Mouse (Mus musculus): ENCODE results near the gene Abca7.
"Not testable (repeated sequence)": the region's sequence is repeated elsewhere in the genome, so short reads cannot be mapped to it uniquely, and the experiment has no call there.

The Abca7 gene

GRCm38 (mm10) chr10:79996272-79997033 is at the start of gene Abca7:
Gene Abca7, plus strand, starts transcription at chr10:79996494.
- peak; percentile 90 to 94 for DNase-seq

GRCm38 (mm10) chr10:79946752-79947322 is 49.5 kb upstream of the Abca7 start:
- no peak for DNase-seq

GRCm38 (mm10) chr10:79947502-79947901 is 48.8 kb upstream of the Abca7 start:
- DNase-seq, result no peak

- DNase-seq, result no peak
Observed at GRCm38 (mm10) chr10:79949873-79950272, 46.4 kb upstream of the Abca7 start.

- DNase-seq, result no peak
Observed at GRCm38 (mm10) chr10:79950661-79951060, 45.6 kb upstream of the Abca7 start.

- no peak for DNase-seq
Observed at GRCm38 (mm10) chr10:79953946-79954345, 42.3 kb upstream of the Abca7 start.

- no peak for DNase-seq
Observed at GRCm38 (mm10) chr10:79955691-79956090, 40.6 kb upstream of the Abca7 start.

- no peak for DNase-seq
Observed at GRCm38 (mm10) chr10:79956643-79957154, 39.6 kb upstream of the Abca7 start.

GRCm38 (mm10) chr10:79958140-79958816 is 38.0 kb upstream of the Abca7 start:
- DNase-seq, result peak; percentile 65 to 74

- not testable (repeated sequence) for DNase-seq
Observed at GRCm38 (mm10) chr10:79959412-79959811, 36.9 kb upstream of the Abca7 start.

GRCm38 (mm10) chr10:79959847-79960601 is 36.3 kb upstream of the Abca7 start, which contains the start of gene Wdr18:
Gene Wdr18, plus strand, starts transcription at chr10:79960152.
- peak; percentile 100 for DNase-seq

- no peak for DNase-seq
Observed at GRCm38 (mm10) chr10:79960671-79961294, 35.5 kb upstream of the Abca7 start.

- DNase-seq, result no peak
Observed at GRCm38 (mm10) chr10:79964727-79965126, 31.6 kb upstream of the Abca7 start.

GRCm38 (mm10) chr10:79965325-79965724 is 31.0 kb upstream of the Abca7 start:
- DNase-seq, result no peak

- no peak for DNase-seq
Observed at GRCm38 (mm10) chr10:79966886-79967400, 29.4 kb upstream of the Abca7 start.

- no peak for DNase-seq
Observed at GRCm38 (mm10) chr10:79968181-79968580, 28.1 kb upstream of the Abca7 start.

GRCm38 (mm10) chr10:79969124-79969568 is 27.1 kb upstream of the Abca7 start:
- DNase-seq, result no peak

GRCm38 (mm10) chr10:79970415-79971182 is 25.7 kb upstream of the Abca7 start, which contains the start of gene Grin3b:
Gene Grin3b, plus strand, starts transcription at chr10:79970715.
- DNase-seq, result no peak

- no peak for DNase-seq
Observed at GRCm38 (mm10) chr10:79971183-79971497, 25.2 kb upstream of the Abca7 start.

GRCm38 (mm10) chr10:79972831-79973230 is 23.5 kb upstream of the Abca7 start:
- DNase-seq, result no peak

- DNase-seq, result no peak
Observed at GRCm38 (mm10) chr10:79974087-79974486, 22.2 kb upstream of the Abca7 start.
